Mouse (Mus musculus): ENCODE results near the gene Haus4. TPM values are rescaled to one million over a fixed set of nuclear protein-coding genes. Genes with fewer than 3 reads are reported as not detected.

Gene Haus4
- polyA plus RNA-seq, 1 experiment: 107 TPM

DNA sequence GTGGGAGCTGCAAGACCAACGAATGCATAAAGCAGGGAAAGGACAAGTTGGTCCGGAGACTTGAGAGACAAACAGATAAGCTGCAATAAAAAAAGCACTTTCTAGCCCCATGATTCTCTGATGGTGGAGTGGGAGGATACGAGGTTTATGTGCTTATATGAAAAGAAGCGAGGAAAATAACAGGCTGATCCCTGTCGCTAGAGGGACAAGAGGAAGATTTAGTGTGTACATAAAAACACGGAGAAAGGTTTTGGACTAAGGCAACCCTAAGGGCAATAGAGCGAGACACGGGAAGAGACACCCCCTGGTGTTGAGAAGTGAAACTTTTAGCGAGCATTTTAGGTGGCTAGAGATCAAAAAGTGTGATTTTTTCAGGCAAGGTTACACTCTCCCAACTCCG lies 23.6 kb upstream of the Haus4 start:
- peak overlapping the region; percentile 93 for H3K27ac ChIP-seq (ENCODE audit: control insufficient read depth, insufficient read depth, low read depth, low read length)
- no peaks in the 10 kb centered on the region for H3K27me3 ChIP-seq (ENCODE audit: control insufficient read depth, insufficient read depth, low read length)
- H3K36me3 ChIP-seq (ENCODE audit: control insufficient read depth, insufficient read depth, low read length): no peaks in the 10 kb centered on the region
- no peak; the same call in 1 of the 2 replicates for TF ChIP-seq CTCF (IDR thresholded peaks at IDR 0.05; ENCODE audit: control insufficient read depth, insufficient read depth, insufficient replicate concordance, low read depth, low read length)
- peaks cover 41% of the 10 kb centered on the region for H3K4me1 ChIP-seq (ENCODE audit: control insufficient read depth, insufficient read depth, low read length)
- H3K4me3 ChIP-seq (ENCODE audit: control insufficient read depth, low read depth, low read length): peak overlapping the region; percentile 89

GRCm38 (mm10) chr14:54577089-54577982 lies 22.9 kb upstream of the Haus4 start, which contains the start of gene Ajuba:
Gene Ajuba, minus strand, starts transcription at chr14:54577558.
- Histone ChIP-seq H3K27ac (ENCODE audit: control insufficient read depth, insufficient read depth, low read depth, low read length) (peak within 1 kb of the TSS; percentile 93), H3K36me3 (ENCODE audit: control insufficient read depth, insufficient read depth, low read length) (no peaks in the 10 kb centered on the region), H3K27me3 (ENCODE audit: control insufficient read depth, insufficient read depth, low read length) (no peaks in the 10 kb centered on the region), H3K4me3 (ENCODE audit: control insufficient read depth, low read depth, low read length) (peak within 1 kb of the TSS; percentile 89), H3K4me1 (ENCODE audit: control insufficient read depth, insufficient read depth, low read length) (peaks cover 44% of the 10 kb centered on the region)
- TF ChIP-seq POLR2A (IDR thresholded peaks at IDR 0.05; ENCODE audit: control insufficient read depth, low read depth, low read length): peak; percentile 46; the same call in 1 of the 2 replicates
- no peak for TF ChIP-seq CTCF (IDR thresholded peaks at IDR 0.05; ENCODE audit: control insufficient read depth, insufficient read depth, insufficient replicate concordance, low read depth, low read length)

DNA sequence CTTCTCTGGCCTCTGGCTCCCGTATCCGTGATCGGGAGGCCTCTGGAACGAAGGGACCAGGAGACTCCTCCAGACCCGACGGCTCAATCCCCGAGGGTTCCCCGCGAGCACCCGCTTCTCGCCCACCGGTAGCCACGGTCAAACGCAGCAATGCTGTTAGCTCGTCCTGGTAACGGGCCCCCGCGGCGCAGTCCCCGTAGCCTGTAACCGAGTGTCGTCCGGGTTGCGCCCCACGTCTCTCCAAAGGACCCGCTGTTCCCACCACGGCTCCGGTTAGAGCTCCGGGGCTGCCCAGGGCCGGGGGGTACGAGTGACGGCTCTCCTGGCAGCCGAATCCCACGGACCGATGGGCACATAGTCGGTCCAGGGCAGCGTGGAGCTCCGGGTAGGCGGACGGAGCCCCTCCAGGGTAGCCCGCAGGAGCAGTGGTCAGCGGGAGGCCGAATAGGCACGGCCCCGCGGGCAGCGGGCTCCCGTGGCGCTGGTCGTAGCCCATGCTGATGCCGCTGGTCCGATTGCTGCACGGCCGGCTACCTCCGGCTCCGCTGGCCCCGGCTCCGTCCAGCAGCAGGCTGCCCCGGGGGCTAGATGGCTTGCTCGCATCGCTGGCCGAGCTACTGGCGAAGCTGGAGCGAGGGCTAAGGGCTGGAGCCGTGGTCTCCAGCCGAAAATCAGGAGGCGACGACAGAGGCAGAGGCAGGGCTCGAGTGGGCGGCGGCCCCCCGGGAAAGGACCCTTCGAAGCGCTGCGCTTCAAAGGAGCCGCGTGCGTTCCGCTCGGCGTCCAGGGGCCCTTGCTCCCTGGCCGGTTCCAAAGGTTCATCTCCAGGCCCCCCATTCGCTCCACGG lies 22.0 kb upstream of the Haus4 start:
- TF ChIP-seq CTCF (IDR thresholded peaks at IDR 0.05; ENCODE audit: control insufficient read depth, insufficient read depth, insufficient replicate concordance, low read depth, low read length) (no peak), POLR2A (IDR thresholded peaks at IDR 0.05; ENCODE audit: control insufficient read depth, low read depth, low read length) (no peak)
- H3K36me3 ChIP-seq (ENCODE audit: control insufficient read depth, insufficient read depth, low read length): no peaks in the 10 kb centered on the region
- H3K27me3 ChIP-seq (ENCODE audit: control insufficient read depth, insufficient read depth, low read length): no peaks in the 10 kb centered on the region
- peak overlapping the region; percentile 74 for H3K27ac ChIP-seq (ENCODE audit: control insufficient read depth, insufficient read depth, low read depth, low read length)
- peak overlapping the region; percentile 89 for H3K4me3 ChIP-seq (ENCODE audit: control insufficient read depth, low read depth, low read length)
- H3K4me1 ChIP-seq (ENCODE audit: control insufficient read depth, insufficient read depth, low read length): peaks cover 44% of the 10 kb centered on the region

- H3K36me3 ChIP-seq (ENCODE audit: control insufficient read depth, insufficient read depth, low read length): no peaks in the 10 kb centered on the region
Observed at GRCm38 (mm10) chr14:54575631-54576030, 21.2 kb upstream of the Haus4 start.

GRCm38 (mm10) chr14:54575031-54575430 lies 20.6 kb upstream of the Haus4 start:
- Histone ChIP-seq H3K27me3 (ENCODE audit: control insufficient read depth, insufficient read depth, low read length) (no peaks in the 10 kb centered on the region), H3K4me1 (ENCODE audit: control insufficient read depth, insufficient read depth, low read length) (peaks cover 44% of the 10 kb centered on the region), H3K4me3 (ENCODE audit: control insufficient read depth, low read depth, low read length) (peak overlapping the region; percentile 89), H3K27ac (ENCODE audit: control insufficient read depth, insufficient read depth, low read depth, low read length) (peak overlapping the region; percentile 56), H3K36me3 (ENCODE audit: control insufficient read depth, insufficient read depth, low read length) (no peaks in the 10 kb centered on the region)
- TF ChIP-seq CTCF (IDR thresholded peaks at IDR 0.05; ENCODE audit: control insufficient read depth, insufficient read depth, insufficient replicate concordance, low read depth, low read length): no peak
- no peak for TF ChIP-seq POLR2A (IDR thresholded peaks at IDR 0.05; ENCODE audit: control insufficient read depth, low read depth, low read length)

More at GRCm38 (mm10) chr14:54575631-54576030, 21.2 kb upstream of the Haus4 start:
- Histone ChIP-seq H3K4me1 (ENCODE audit: control insufficient read depth, insufficient read depth, low read length) (peaks cover 44% of the 10 kb centered on the region), H3K4me3 (ENCODE audit: control insufficient read depth, low read depth, low read length) (peak overlapping the region; percentile 89), H3K27me3 (ENCODE audit: control insufficient read depth, insufficient read depth, low read length) (no peaks in the 10 kb centered on the region), H3K27ac (ENCODE audit: control insufficient read depth, insufficient read depth, low read depth, low read length) (peak overlapping the region; percentile 74)
- TF ChIP-seq CTCF (IDR thresholded peaks at IDR 0.05; ENCODE audit: control insufficient read depth, insufficient read depth, insufficient replicate concordance, low read depth, low read length): no peak
- TF ChIP-seq POLR2A (IDR thresholded peaks at IDR 0.05; ENCODE audit: control insufficient read depth, low read depth, low read length): no peak; the same call in 1 of the 2 replicates

- no peak overlapping the region for H3K27ac ChIP-seq (ENCODE audit: control insufficient read depth, insufficient read depth, low read depth, low read length)
- TF ChIP-seq CTCF (IDR thresholded peaks at IDR 0.05; ENCODE audit: control insufficient read depth, insufficient read depth, insufficient replicate concordance, low read depth, low read length) (no peak), POLR2A (IDR thresholded peaks at IDR 0.05; ENCODE audit: control insufficient read depth, low read depth, low read length) (no peak)
- H3K4me3 ChIP-seq (ENCODE audit: control insufficient read depth, low read depth, low read length): no peak overlapping the region
- H3K36me3 ChIP-seq (ENCODE audit: control insufficient read depth, insufficient read depth, low read length): no peaks in the 10 kb centered on the region
- no peaks in the 10 kb centered on the region for H3K27me3 ChIP-seq (ENCODE audit: control insufficient read depth, insufficient read depth, low read length)
- peaks cover 44% of the 10 kb centered on the region for H3K4me1 ChIP-seq (ENCODE audit: control insufficient read depth, insufficient read depth, low read length)
Observed at GRCm38 (mm10) chr14:54574253-54574652, 19.8 kb upstream of the Haus4 start.
